Mouse (Mus musculus) neural tube, embryonic 14.5 days (tissue): ENCODE results near the gene Shcbp1l. TPM values are rescaled to one million over a fixed set of nuclear protein-coding genes. Genes with fewer than 3 reads are reported as not detected.
"Not testable (repeated sequence)": the region's sequence is repeated elsewhere in the genome, so short reads cannot be mapped to it uniquely, and the experiment has no call there.

Experiments used
- ATAC-seq: fragments of 200-750 bp; cut with Nextera tagmentation; 2 replicates; pipeline ENCODE4 v1.8.0; 2017; ENCODE audit warnings: low read depth, mild to moderate bottlenecking, moderate TSS enrichment, moderate library complexity
- H3K27ac ChIP-seq: fragments of 300-500 bp; sonication (generic); 2 replicates; pipeline ENCODE4 v1.5.1; 2014; ENCODE audit warnings: low read depth, mild to moderate bottlenecking, control low read depth, low read length, moderate library complexity, mixed read lengths
- H3K27me3 ChIP-seq: fragments of 300-500 bp; sonication (generic); 2 replicates; pipeline ENCODE4 v1.6.1; 2014; ENCODE audit warnings: low read length; ENCODE audit not compliant: control insufficient read depth, insufficient read depth
- H3K36me3 ChIP-seq: fragments of 300-500 bp; sonication (generic); 2 replicates; pipeline ENCODE4 v1.6.1; 2014; ENCODE audit warnings: low read length, mixed read lengths; ENCODE audit not compliant: control insufficient read depth, insufficient read depth
- H3K4me1 ChIP-seq: fragments of 300-500 bp; sonication (generic); 2 replicates; pipeline ENCODE4 v1.6.1; 2014; ENCODE audit warnings: low read length; ENCODE audit not compliant: control insufficient read depth, insufficient read depth
- H3K4me2 ChIP-seq: fragments of 300-500 bp; sonication (generic); 2 replicates; pipeline ENCODE4 v1.6.1; 2014; ENCODE audit warnings: mild to moderate bottlenecking, low read depth, low read length, control low read depth
- H3K4me3 ChIP-seq: fragments of 300-500 bp; sonication (generic); 2 replicates; pipeline ENCODE4 v1.5.1; 2014; ENCODE audit warnings: low read depth, low read length, control low read depth, mixed read lengths
- H3K9ac ChIP-seq: fragments of 300-500 bp; sonication (generic); replicated peaks from 2 replicates; pipeline ENCODE4 v1.6.1; 2014; ENCODE audit warnings: low read depth, mild to moderate bottlenecking, control low read depth, low read length, mixed read lengths
- H3K9me3 ChIP-seq: fragments of 300-500 bp; sonication (generic); 2 replicates; pipeline ENCODE4 v1.6.1; 2016; ENCODE audit warnings: low read length; ENCODE audit not compliant: control insufficient read depth
- WGBS: fragments of 180-500 bp; shearing (Covaris S2); extraction: QIAGEN DNeasy Blood & Tissue Kit; methylation state at CpG from one replicate; pipeline ENCODE4 v1.1.7; 2014; 5-methylcytosine and 5-hydroxymethylcytosine counted together
- polyA plus RNA-seq: library from polyadenylated mRNA; unstranded; fragments of >200 nt; fragmentation: Nextera tagmentation; extraction: Ambion mirVana; gene quantifications from 2 replicates; pipeline ENCODE4 v1.2.1, GENCODE M21; 2014

Shcbp1l gene
- polyA plus RNA-seq, 1 experiment from 2014 or later: 1.1 TPM

GRCm38 (mm10) chr1:153415742-153416141, 9.2 kb upstream of the Shcbp1l start:
- not testable (repeated sequence) for H3K27me3 ChIP-seq, H3K27ac ChIP-seq, H3K4me3 ChIP-seq, H3K4me2 ChIP-seq, H3K9ac ChIP-seq, H3K9me3 ChIP-seq, H3K36me3 ChIP-seq, ATAC-seq, H3K4me1 ChIP-seq
- 78% methylated on average over 2 of the region's 5 CpGs for WGBS

GRCm38 (mm10) chr1:153416271-153416832, 8.6 kb upstream of the Shcbp1l start:
- 93% methylated on average over 3 of the region's 3 CpGs for WGBS
- not testable (repeated sequence) for ATAC-seq, H3K4me2 ChIP-seq

GRCm38 (mm10) chr1:153417805-153418204, 7.2 kb upstream of the Shcbp1l start:
- H3K27ac ChIP-seq, H3K4me2 ChIP-seq, H3K4me1 ChIP-seq, H3K4me3 ChIP-seq, H3K9ac ChIP-seq, H3K27me3 ChIP-seq, ATAC-seq, H3K36me3 ChIP-seq, H3K9me3 ChIP-seq: not testable (repeated sequence)
- WGBS: 76% methylated on average over 4 of the region's 4 CpGs

More at GRCm38 (mm10) chr1:153416271-153416832, 8.6 kb upstream of the Shcbp1l start:
- not testable (repeated sequence) for H3K9me3 ChIP-seq, H3K36me3 ChIP-seq, H3K4me3 ChIP-seq, H3K27ac ChIP-seq, H3K9ac ChIP-seq, H3K4me1 ChIP-seq, H3K27me3 ChIP-seq

GRCm38 (mm10) chr1:153424271-153424670, 691 bp upstream of the Shcbp1l start:
- ATAC-seq: peak; percentile 25; the same call in 1 of the 2 replicates
- WGBS: 34% methylated on average over 12 of the region's 12 CpGs
- peaks cover 2% of the 10 kb centered on the region; the same call in 1 of the 2 replicates for H3K27me3 ChIP-seq
- no peaks in the 10 kb centered on the region for H3K36me3 ChIP-seq
- H3K9ac ChIP-seq: no peak overlapping the region
- no peaks in the 10 kb centered on the region for H3K9me3 ChIP-seq
- no peak overlapping the region for H3K27ac ChIP-seq
- peak overlapping the region; percentile 77 for H3K4me2 ChIP-seq
- H3K4me1 ChIP-seq: no peaks in the 10 kb centered on the region
- peak overlapping the region; percentile 46 for H3K4me3 ChIP-seq

GRCm38 (mm10) chr1:153431158-153431557, 6.2 kb downstream of the Shcbp1l start:
- Histone ChIP-seq H3K4me3 (no peak overlapping the region), H3K9me3 (no peaks in the 10 kb centered on the region), H3K27me3 (peaks cover 2% of the 10 kb centered on the region; the same call in 1 of the 2 replicates), H3K4me2 (no peak overlapping the region), H3K4me1 (no peaks in the 10 kb centered on the region), H3K9ac (no peak overlapping the region), H3K27ac (no peak overlapping the region), H3K36me3 (no peaks in the 10 kb centered on the region)
- 82% methylated on average over 7 of the region's 7 CpGs for WGBS
- no peak for ATAC-seq

GRCm38 (mm10) chr1:153431701-153432100, 6.7 kb downstream of the Shcbp1l start:
- no peak overlapping the region for H3K9ac ChIP-seq
- H3K4me3 ChIP-seq: no peak overlapping the region
- no peaks in the 10 kb centered on the region for H3K36me3 ChIP-seq
- H3K27me3 ChIP-seq: peaks cover 1% of the 10 kb centered on the region; the same call in 1 of the 2 replicates
- no peaks in the 10 kb centered on the region for H3K9me3 ChIP-seq
- H3K4me2 ChIP-seq: no peak overlapping the region
- WGBS: 91% methylated on average over 10 of the region's 10 CpGs
- no peak overlapping the region for H3K27ac ChIP-seq
- no peak for ATAC-seq
- no peaks in the 10 kb centered on the region for H3K4me1 ChIP-seq

GRCm38 (mm10) chr1:153432329-153432728, 7.4 kb downstream of the Shcbp1l start:
- Histone ChIP-seq H3K4me3 (no peak overlapping the region), H3K27me3 (no peaks in the 10 kb centered on the region), H3K4me1 (no peaks in the 10 kb centered on the region), H3K36me3 (no peaks in the 10 kb centered on the region), H3K9ac (no peak overlapping the region), H3K27ac (no peak overlapping the region), H3K9me3 (no peaks in the 10 kb centered on the region), H3K4me2 (no peak overlapping the region)
- no peak for ATAC-seq
- 93% methylated on average over 2 of the region's 2 CpGs for whole genome bisulfite sequencing

- Histone ChIP-seq H3K27me3 (no peaks in the 10 kb centered on the region), H3K9me3 (no peaks in the 10 kb centered on the region), H3K27ac (no peak overlapping the region), H3K4me2 (no peak overlapping the region), H3K4me3 (no peak overlapping the region), H3K9ac (no peak overlapping the region), H3K36me3 (no peaks in the 10 kb centered on the region), H3K4me1 (no peaks in the 10 kb centered on the region)
- ATAC-seq: no peak
- 88% methylated on average over 5 of the region's 5 CpGs for WGBS
These were observed 9.1 kb downstream of the Shcbp1l start for GRCm38 (mm10) chr1:153433851-153434589.

GRCm38 (mm10) chr1:153437536-153437935, 12.6 kb downstream of the Shcbp1l start:
- Histone ChIP-seq H3K9ac (no peak overlapping the region), H3K9me3 (no peaks in the 10 kb centered on the region), H3K27ac (no peak overlapping the region), H3K4me3 (no peak overlapping the region), H3K4me2 (no peak overlapping the region), H3K4me1 (no peaks in the 10 kb centered on the region), H3K36me3 (no peaks in the 10 kb centered on the region), H3K27me3 (no peaks in the 10 kb centered on the region)
- 87% methylated on average over 11 of the region's 11 CpGs for WGBS
- ATAC-seq: no peak
